Mouse (Mus musculus): ENCODE data around the gene Zfp385c.
"Not testable (repeated sequence)": the region's sequence is repeated elsewhere in the genome, so short reads cannot be mapped to it uniquely, and the experiment has no call there.

The Zfp385c gene

GRCm38 (mm10) chr11:100623867-100624266 lies 68.4 kb downstream of the Zfp385c start:
- DNase-seq: no peak

GRCm38 (mm10) chr11:100622714-100623113 lies 69.5 kb downstream of the Zfp385c start:
- DNase-seq: peak; percentile 95

GRCm38 (mm10) chr11:100619982-100620381 lies 72.3 kb downstream of the Zfp385c start, which contains the start of gene Dnajc7:
Gene Dnajc7 (minus strand): TSS chr11:100620168.
- no peak for DNase-seq

GRCm38 (mm10) chr11:100619485-100619975 lies 72.7 kb downstream of the Zfp385c start:
- DNase-seq: peak; percentile 97

- DNase-seq: peak; percentile 82
Observed at GRCm38 (mm10) chr11:100618761-100619484, 73.3 kb downstream of the Zfp385c start, which contains the start of gene Nkiras2. Gene Nkiras2 (plus strand): TSS chr11:100619244.

- no peak for DNase-seq
Observed at GRCm38 (mm10) chr11:100617480-100617879, 74.8 kb downstream of the Zfp385c start.

GRCm38 (mm10) chr11:100616836-100617235 lies 75.4 kb downstream of the Zfp385c start:
- not testable (repeated sequence) for DNase-seq

GRCm38 (mm10) chr11:100616332-100616731 lies 75.9 kb downstream of the Zfp385c start:
- no peak for DNase-seq

- no peak for DNase-seq
Observed at GRCm38 (mm10) chr11:100613241-100613640, 79.0 kb downstream of the Zfp385c start.

GRCm38 (mm10) chr11:100611627-100612026 lies 80.6 kb downstream of the Zfp385c start:
- no peak for DNase-seq

- no peak for DNase-seq
Observed at GRCm38 (mm10) chr11:100609997-100610680, 82.1 kb downstream of the Zfp385c start.

GRCm38 (mm10) chr11:100609355-100609996 lies 82.8 kb downstream of the Zfp385c start:
- DNase-seq: no peak

GRCm38 (mm10) chr11:100608796-100609195 lies 83.5 kb downstream of the Zfp385c start:
- no peak for DNase-seq

GRCm38 (mm10) chr11:100607121-100607520 lies 85.1 kb downstream of the Zfp385c start:
- DNase-seq: no peak

GRCm38 (mm10) chr11:100605451-100605850 lies 86.8 kb downstream of the Zfp385c start:
- no peak for DNase-seq

- no peak for DNase-seq
Observed at GRCm38 (mm10) chr11:100604321-100605005, 87.8 kb downstream of the Zfp385c start.

- no peak for DNase-seq
Observed at GRCm38 (mm10) chr11:100603813-100604212, 88.4 kb downstream of the Zfp385c start.

- no peak for DNase-seq
Observed at GRCm38 (mm10) chr11:100603155-100603554, 89.1 kb downstream of the Zfp385c start.

GRCm38 (mm10) chr11:100601372-100601771 lies 90.9 kb downstream of the Zfp385c start:
- DNase-seq: no peak

- DNase-seq: no peak
Observed at GRCm38 (mm10) chr11:100598074-100598473, 94.2 kb downstream of the Zfp385c start.

- no peak for DNase-seq
Observed at GRCm38 (mm10) chr11:100595533-100595932, 96.7 kb downstream of the Zfp385c start.

- DNase-seq: no peak
Observed at GRCm38 (mm10) chr11:100594608-100595007, 97.6 kb downstream of the Zfp385c start.
